Mouse (Mus musculus) myocyte (in vitro differentiated cells): Measurements from ENCODE around the gene H2-M10.5. TPM values are rescaled to one million over a fixed set of nuclear protein-coding genes. Genes with fewer than 3 reads are reported as not detected.
"Not testable (repeated sequence)": the region's sequence is repeated elsewhere in the genome, so short reads cannot be mapped to it uniquely, and the experiment has no call there.

ENCODE experiments used
- H3K27me3 ChIP-seq: one replicate; pipeline ENCODE4 v1.6.1; 2011; ENCODE audit not compliant: control insufficient read depth, insufficient read depth, insufficient read length
- H3K36me3 ChIP-seq: one replicate; pipeline ENCODE4 v1.6.1; 2011; ENCODE audit not compliant: control insufficient read depth, insufficient read depth
- H3K4me2 ChIP-seq: one replicate; pipeline ENCODE4 v1.6.1; 2011; ENCODE audit warnings: low read depth, control low read depth
- H3K4me3 ChIP-seq: one replicate; pipeline ENCODE4 v1.5.1; 2011; ENCODE audit warnings: mild to moderate bottlenecking, control low read depth, moderate library complexity
- H3K79me2 ChIP-seq: one replicate; pipeline ENCODE4 v1.6.1; 2011; ENCODE audit not compliant: control insufficient read depth, insufficient read depth
- H3ac ChIP-seq: one replicate; pipeline ENCODE4 v1.6.1; 2011; ENCODE audit not compliant: control insufficient read depth, insufficient read length
- CEBPB ChIP-seq: IDR thresholded peaks from 2 replicates; pipeline ENCODE4 v1.6.1; 2011; ENCODE audit warnings: mild to moderate bottlenecking, moderate library complexity; ENCODE audit not compliant: poor library complexity, insufficient read depth, severe bottlenecking
- E2F4 ChIP-seq: IDR thresholded peaks from one replicate; pipeline ENCODE4 v1.6.1; 2011; ENCODE audit warnings: mild to moderate bottlenecking, control low read depth, moderate library complexity; ENCODE audit not compliant: insufficient read depth
- MAX ChIP-seq: IDR thresholded peaks from one replicate; pipeline ENCODE4 v1.6.1; 2011; ENCODE audit warnings: low read depth, mild to moderate bottlenecking, control low read depth
- MYOD1 ChIP-seq, 3 experiments: IDR thresholded peaks; one replicate each; pipeline ENCODE4 v1.6.1; 2011; ENCODE audit warnings: control low read depth in 2 of 3, low read depth in 2 of 3, mild to moderate bottlenecking in 2 of 3, moderate library complexity in 1 of 3; ENCODE audit not compliant: insufficient read length in 2 of 3, control insufficient read depth in 1 of 3
- MYOG ChIP-seq, 3 experiments: IDR thresholded peaks; one replicate each; pipeline ENCODE4 v1.6.1; 2011; ENCODE audit warnings: control low read depth in 2 of 3, low read depth in 2 of 3, mild to moderate bottlenecking in 2 of 3; ENCODE audit not compliant: insufficient read length in 2 of 3, control insufficient read depth in 1 of 3, insufficient read depth in 1 of 3
- POLR2A ChIP-seq: IDR thresholded peaks from one replicate; pipeline ENCODE4 v1.6.1; 2011; ENCODE audit warnings: low read depth, mild to moderate bottlenecking, control low read depth, moderate library complexity; ENCODE audit not compliant: insufficient read length
- POLR2AphosphoS2 ChIP-seq: IDR thresholded peaks from one replicate; pipeline ENCODE4 v1.6.1; 2011; ENCODE audit warnings: low read depth, control low read depth; ENCODE audit not compliant: insufficient read length
- REST ChIP-seq: IDR thresholded peaks from one replicate; pipeline ENCODE4 v1.6.1; 2011; ENCODE audit warnings: mild to moderate bottlenecking, control low read depth, moderate library complexity; ENCODE audit not compliant: insufficient read depth, insufficient read length
- SRF ChIP-seq: IDR thresholded peaks from one replicate; pipeline ENCODE4 v1.6.1; 2011; ENCODE audit warnings: low read depth; ENCODE audit not compliant: control insufficient read depth, insufficient read length
- TCF12 ChIP-seq: IDR thresholded peaks from one replicate; pipeline ENCODE4 v1.6.1; 2011; ENCODE audit warnings: mild to moderate bottlenecking, control low read depth; ENCODE audit not compliant: poor library complexity, insufficient read depth, severe bottlenecking
- TCF3 ChIP-seq: IDR thresholded peaks from one replicate; pipeline ENCODE4 v1.6.1; 2011; ENCODE audit warnings: low read depth, control low read depth; ENCODE audit not compliant: insufficient read length
- USF1 ChIP-seq: IDR thresholded peaks from one replicate; pipeline ENCODE4 v1.6.1; 2011; ENCODE audit warnings: low read depth, mild to moderate bottlenecking, control low read depth, moderate library complexity
- polyA plus RNA-seq: library from polyadenylated mRNA; unstranded; fragments of >200 nt; fragmentation: generic; extraction: Trizol; gene quantifications from one replicate; pipeline ENCODE4 v1.2.1, GENCODE M21; 2012; ENCODE audit warnings: missing spikeins

The H2-M10.5 gene
- polyA plus RNA-seq, 1 experiment, result not detected

- no peak overlapping the region for H3K4me2 ChIP-seq
- H3K4me3 ChIP-seq, result no peak overlapping the region
- no peaks in the 10 kb centered on the region for H3K36me3 ChIP-seq
- no peaks in the 10 kb centered on the region for H3K27me3 ChIP-seq
- no peaks in the 10 kb centered on the region for H3K79me2 ChIP-seq
- no peak for TF ChIP-seq USF1
- TF ChIP-seq TCF12, result no peak
- TF ChIP-seq POLR2AphosphoS2, result no peak
- TF ChIP-seq TCF3, result no peak
- TF ChIP-seq POLR2A, result no peak
- no peak for TF ChIP-seq MYOG (IDR thresholded peaks at IDR 0.05; ENCODE audit: control insufficient read depth in 1 of 3, insufficient read depth in 1 of 3, insufficient read length in 2 of 3, low read depth in 2 of 3)
- no peak for TF ChIP-seq SRF
- no peak for TF ChIP-seq MYOD1 (IDR thresholded peaks at IDR 0.05; ENCODE audit: control insufficient read depth in 1 of 3, insufficient read length in 2 of 3, low read depth in 2 of 3)
- TF ChIP-seq CEBPB, result no peak
- no peak for TF ChIP-seq REST
- no peak for TF ChIP-seq MAX
- TF ChIP-seq E2F4, result no peak
- H3ac ChIP-seq, result no peak overlapping the region
Measured at GRCm38 (mm10) chr17:36788351-36788750, 15.6 kb downstream of the H2-M10.5 start.

GRCm38 (mm10) chr17:36788801-36789200, 16.1 kb downstream of the H2-M10.5 start:
- not testable (repeated sequence) for H3K36me3 ChIP-seq, H3ac ChIP-seq, H3K4me2 ChIP-seq, H3K27me3 ChIP-seq, H3K4me3 ChIP-seq, H3K79me2 ChIP-seq

GRCm38 (mm10) chr17:36799493-36799892, 26.8 kb downstream of the H2-M10.5 start:
- no peak for TF ChIP-seq TCF3
- no peak for TF ChIP-seq REST
- no peak for TF ChIP-seq E2F4
- TF ChIP-seq CEBPB, result no peak
- Histone ChIP-seq H3K4me3 (no peak overlapping the region), H3K27me3 (no peaks in the 10 kb centered on the region), H3ac (no peak overlapping the region), H3K36me3 (no peaks in the 10 kb centered on the region), H3K4me2 (no peak overlapping the region), H3K79me2 (no peaks in the 10 kb centered on the region)

DNA sequence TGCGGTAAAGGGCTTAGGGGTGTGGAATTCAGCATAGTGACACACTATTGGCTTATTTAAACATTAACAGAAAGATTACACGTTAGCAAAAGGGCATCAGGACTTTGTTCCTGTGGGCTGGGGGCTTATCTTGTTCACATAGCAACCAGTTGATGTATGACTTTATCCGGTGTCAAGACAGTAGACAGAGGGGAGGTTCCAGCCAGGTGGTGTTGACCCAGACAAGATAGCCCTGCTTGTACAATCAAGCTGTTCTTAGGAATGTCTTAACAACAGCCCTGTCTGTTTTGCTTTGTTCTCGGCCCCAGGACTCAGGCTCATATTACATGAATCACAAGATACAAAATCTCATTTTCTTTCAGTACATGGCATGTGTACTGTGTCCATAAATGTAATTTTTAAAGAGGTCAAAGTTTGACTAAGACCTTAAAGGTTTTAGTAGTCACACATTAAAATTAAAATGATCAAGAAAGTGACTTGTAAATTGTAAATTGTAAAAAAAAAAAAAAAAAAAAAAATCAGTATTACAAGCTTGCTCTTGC, 27.3 kb downstream of the H2-M10.5 start:
- H3K27me3 ChIP-seq, H3K36me3 ChIP-seq, H3K4me3 ChIP-seq, H3K79me2 ChIP-seq, H3ac ChIP-seq, H3K4me2 ChIP-seq: not testable (repeated sequence)

DNA sequence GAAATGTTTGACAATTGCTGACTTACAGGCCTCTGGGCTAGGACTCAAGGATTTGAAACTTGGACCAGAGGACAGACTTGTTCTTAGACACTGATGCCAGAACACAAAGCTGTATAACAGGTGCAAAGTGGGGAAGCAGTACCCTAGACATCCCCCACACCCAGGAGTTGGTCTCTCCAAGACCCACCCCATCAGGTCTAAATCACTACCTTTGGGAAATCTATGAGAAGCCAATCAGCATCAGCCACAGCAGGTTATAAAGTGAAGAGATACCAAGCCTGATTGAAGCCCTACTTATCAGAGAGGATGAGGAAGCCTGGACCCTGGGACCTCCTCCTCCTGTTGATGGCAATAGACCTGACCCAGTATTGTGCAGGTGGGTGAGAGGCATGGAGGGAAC, 39.2 kb downstream of the H2-M10.5 start, which contains the start of gene H2-M10.6:
TSS of gene H2-M10.6 (plus strand) at position 301 of the 400 bp plus-strand sequence.
- Histone ChIP-seq H3K36me3 (no peaks in the 10 kb centered on the region), H3ac (no peak within 1 kb of the TSS), H3K27me3 (peaks cover 3% of the 10 kb centered on the region), H3K79me2 (no peaks in the 10 kb centered on the region), H3K4me2 (no peak within 1 kb of the TSS), H3K4me3 (no peak within 1 kb of the TSS)
- no peak for TF ChIP-seq E2F4
- no peak for TF ChIP-seq MAX
- TF ChIP-seq MYOD1 (IDR thresholded peaks at IDR 0.05; ENCODE audit: control insufficient read depth in 1 of 3, insufficient read length in 2 of 3, low read depth in 2 of 3), result no peak
- TF ChIP-seq MYOG (IDR thresholded peaks at IDR 0.05; ENCODE audit: control insufficient read depth in 1 of 3, insufficient read depth in 1 of 3, insufficient read length in 2 of 3, low read depth in 2 of 3), result no peak
- TF ChIP-seq USF1, result no peak
- TF ChIP-seq REST, result no peak
- TF ChIP-seq TCF12, result no peak
- TF ChIP-seq POLR2A, result no peak
- no peak for TF ChIP-seq POLR2AphosphoS2
- TF ChIP-seq TCF3, result no peak
- no peak for TF ChIP-seq SRF
- no peak for TF ChIP-seq CEBPB

GRCm38 (mm10) chr17:36824005-36824404, 51.3 kb downstream of the H2-M10.5 start:
- H3K4me2 ChIP-seq, result no peak overlapping the region
- peaks cover 13% of the 10 kb centered on the region for H3K27me3 ChIP-seq
- H3K4me3 ChIP-seq, result no peak overlapping the region
- H3K36me3 ChIP-seq, result no peaks in the 10 kb centered on the region
- H3K79me2 ChIP-seq, result no peaks in the 10 kb centered on the region
- no peak for TF ChIP-seq USF1
- no peak for TF ChIP-seq MYOD1 (IDR thresholded peaks at IDR 0.05; ENCODE audit: control insufficient read depth in 1 of 3, insufficient read length in 2 of 3, low read depth in 2 of 3)
- TF ChIP-seq E2F4, result no peak
- no peak for TF ChIP-seq POLR2A
- TF ChIP-seq MYOG (IDR thresholded peaks at IDR 0.05; ENCODE audit: control insufficient read depth in 1 of 3, insufficient read depth in 1 of 3, insufficient read length in 2 of 3, low read depth in 2 of 3), result no peak
- TF ChIP-seq REST, result no peak
- TF ChIP-seq POLR2AphosphoS2, result no peak
- no peak for TF ChIP-seq SRF
- TF ChIP-seq CEBPB, result no peak
- TF ChIP-seq TCF3, result no peak
- no peak for TF ChIP-seq TCF12
- no peak for TF ChIP-seq MAX
- H3ac ChIP-seq, result no peak overlapping the region
